Mouse (Mus musculus): ENCODE results near the gene Gm7694. TPM values are rescaled to one million over a fixed set of nuclear protein-coding genes. Genes with fewer than 3 reads are reported as not detected.

Gm7694 gene
- total RNA-seq (2021): 1 to 10 TPM; 2.1 to 2.2 TPM
- long read RNA-seq, experiment 1, partial matches to known transcripts: 0 of 2 reads
- long read RNA-seq, experiment 1, other reads (novel, unspliced or antisense): 2 of 2 reads
- long read RNA-seq, experiment 2, partial matches to known transcripts: 0 of 2 reads
- long read RNA-seq, experiment 2, other reads (novel, unspliced or antisense): 1 of 2 reads

DNA sequence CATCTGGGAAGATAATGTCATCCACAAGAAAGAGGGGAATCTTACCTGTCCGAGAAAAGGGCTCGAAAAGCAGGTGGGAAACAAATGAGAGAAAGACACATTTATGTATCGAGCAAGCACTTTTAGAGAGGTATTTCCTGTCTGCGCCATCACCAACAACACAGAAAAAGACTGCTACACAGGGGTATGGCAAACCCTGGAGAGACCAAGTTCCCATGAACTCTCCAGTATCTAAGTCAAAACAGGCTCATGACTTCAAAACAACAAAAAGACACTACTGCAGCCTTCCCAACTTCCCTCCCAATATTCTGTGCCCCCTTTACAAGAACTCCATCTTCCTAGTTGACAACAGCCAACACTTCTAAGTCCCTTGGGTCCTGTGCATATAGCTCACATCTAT lies at the start of gene Gm7694:
Gm7694 (minus strand) TSS at position 101 of the 400 bp plus-strand sequence.
- DNase-seq (ENCODE audit: low spot score in 2 of 2): no peak

DNA sequence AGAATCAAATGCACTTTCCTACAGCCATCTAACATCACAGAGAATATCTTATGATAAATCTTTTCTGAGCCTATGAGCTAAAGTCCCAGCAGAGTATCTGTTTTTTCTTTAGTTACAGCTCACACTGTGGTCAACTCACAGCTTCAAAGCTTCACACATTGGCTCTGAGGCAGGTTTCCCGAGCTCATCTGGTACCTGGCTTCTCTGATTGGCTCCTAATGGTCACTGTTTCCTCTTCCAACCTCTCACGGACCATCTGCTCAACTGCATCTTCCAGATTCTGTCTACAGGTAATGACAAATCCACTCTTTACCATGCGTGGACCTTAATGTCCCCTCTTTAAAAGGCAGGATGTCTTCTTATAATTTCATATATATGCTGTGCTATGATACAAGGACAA lies 47.2 kb upstream of the Gm7694 start:
- DNase-seq (ENCODE audit: low spot score in 2 of 2): no peak

DNA sequence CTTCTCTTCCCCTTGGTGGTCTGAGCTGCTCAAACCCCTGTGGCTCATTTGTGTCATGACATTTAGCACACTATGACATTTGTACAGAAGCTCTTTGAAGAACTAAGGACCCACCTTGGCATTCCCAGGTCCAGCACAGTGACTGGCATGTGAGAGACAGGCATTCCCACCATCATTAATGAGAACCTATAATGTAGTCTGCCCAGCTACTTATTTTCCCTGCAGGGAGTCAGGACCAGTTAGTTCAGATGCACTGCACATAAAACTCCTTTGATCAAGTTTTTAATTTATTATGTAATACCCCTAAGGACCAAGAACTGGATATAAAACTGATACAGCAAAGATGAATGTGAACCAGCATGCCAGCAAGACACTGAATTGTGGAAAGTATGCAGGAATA lies 44.9 kb upstream of the Gm7694 start:
- no peak for DNase-seq (ENCODE audit: low spot score in 2 of 2)

DNA sequence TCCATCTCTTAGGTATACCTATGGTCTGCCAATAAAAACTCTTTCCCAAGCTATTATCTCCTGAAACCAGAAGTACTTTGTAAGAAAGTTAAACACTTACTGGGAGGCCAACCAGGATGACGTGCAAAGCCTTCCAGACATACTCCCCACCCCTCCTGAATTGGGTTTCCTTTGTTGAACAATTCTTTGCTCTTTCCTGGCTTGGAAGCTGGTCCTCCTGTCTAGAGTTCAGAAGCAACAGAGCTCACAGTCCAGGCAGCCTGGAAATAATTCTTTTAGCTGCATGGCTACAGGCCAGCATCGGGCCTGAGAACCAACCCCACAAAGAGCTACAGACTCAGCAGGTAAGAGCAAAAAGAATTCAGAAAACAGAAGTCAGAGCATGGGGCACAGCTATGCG lies 40.1 kb upstream of the Gm7694 start:
- DNase-seq (ENCODE audit: low spot score in 2 of 2): no peak

DNA sequence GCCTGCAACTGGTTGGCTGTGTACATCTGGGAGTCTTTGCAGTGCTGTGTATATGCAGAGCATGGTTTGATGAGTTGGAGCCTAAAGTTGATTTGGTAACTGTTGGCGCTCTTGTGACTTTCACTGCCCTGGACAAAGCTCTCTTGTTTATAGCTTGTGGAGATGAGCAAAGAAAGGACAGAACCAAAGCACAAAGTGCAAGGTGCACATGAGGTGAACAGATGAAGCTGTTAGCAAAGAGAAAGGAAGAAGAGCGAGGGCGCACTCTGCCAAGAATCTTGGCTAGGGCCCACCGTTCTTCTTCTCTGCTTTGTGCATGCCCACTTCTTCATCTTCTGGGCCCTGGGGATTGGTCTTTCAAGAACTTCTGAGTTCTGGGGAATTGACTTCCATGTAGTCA lies 37.8 kb upstream of the Gm7694 start:
- DNase-seq (ENCODE audit: low spot score in 2 of 2): no peak

DNA sequence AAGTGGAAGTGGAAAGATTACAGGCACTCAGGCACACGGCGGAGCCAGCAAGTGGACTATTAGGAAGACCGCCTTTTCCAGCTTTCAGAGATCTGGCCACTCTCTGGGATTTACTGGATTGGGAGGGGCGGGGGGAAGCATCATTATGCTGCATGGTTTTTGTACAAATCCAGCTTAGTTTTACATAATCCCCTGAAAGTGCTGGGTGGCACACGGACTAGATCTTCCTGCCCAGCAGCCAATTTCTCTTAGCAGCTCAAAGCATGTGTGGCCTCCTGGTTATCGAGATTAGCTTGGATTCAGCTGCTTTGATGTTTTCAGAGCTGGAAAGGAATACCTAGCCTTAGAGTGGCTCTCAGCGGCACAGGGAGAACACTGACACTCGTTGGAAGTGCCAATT lies 36.9 kb upstream of the Gm7694 start:
- DNase-seq (ENCODE audit: low spot score in 2 of 2): no peak

DNA sequence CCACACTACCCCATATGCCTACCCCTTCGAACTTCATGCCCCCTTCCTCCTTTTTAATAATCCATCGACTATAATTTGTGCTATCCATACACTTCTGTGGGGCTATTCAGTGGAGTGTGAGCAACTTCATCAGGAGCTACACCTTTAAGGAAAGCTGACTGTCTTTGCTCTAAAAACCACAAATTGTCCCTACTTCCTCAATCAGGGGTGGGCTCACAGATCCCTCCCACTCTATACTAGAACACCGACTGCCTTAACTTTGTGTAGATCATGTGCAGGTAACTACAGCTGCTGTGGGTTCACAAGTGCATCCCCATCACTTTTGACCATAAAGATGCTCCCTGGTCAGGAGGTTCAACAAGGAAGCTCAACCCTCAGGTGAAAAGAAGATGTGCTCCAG lies 33.8 kb upstream of the Gm7694 start:
- DNase-seq (ENCODE audit: low spot score in 2 of 2): no peak

DNA sequence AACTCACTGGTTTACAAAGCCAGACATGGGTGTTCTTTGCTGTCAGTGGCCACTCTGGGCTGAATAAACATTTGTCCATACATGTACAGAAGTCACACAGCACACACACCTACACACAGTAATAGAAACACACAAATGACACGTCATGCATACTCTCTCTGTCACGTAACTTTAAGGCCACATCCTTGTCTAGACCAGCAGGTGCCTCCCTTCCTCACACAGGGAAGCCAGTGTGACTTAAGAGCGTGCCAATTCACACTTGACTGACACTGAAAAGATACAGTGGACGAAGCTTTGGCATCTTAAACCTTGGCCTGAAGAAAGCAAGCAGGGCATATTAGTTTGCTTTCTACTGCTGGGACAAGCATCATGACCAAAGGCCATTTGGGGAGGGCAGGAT lies 26.6 kb upstream of the Gm7694 start:
- no peak for DNase-seq (ENCODE audit: low spot score in 2 of 2)

DNA sequence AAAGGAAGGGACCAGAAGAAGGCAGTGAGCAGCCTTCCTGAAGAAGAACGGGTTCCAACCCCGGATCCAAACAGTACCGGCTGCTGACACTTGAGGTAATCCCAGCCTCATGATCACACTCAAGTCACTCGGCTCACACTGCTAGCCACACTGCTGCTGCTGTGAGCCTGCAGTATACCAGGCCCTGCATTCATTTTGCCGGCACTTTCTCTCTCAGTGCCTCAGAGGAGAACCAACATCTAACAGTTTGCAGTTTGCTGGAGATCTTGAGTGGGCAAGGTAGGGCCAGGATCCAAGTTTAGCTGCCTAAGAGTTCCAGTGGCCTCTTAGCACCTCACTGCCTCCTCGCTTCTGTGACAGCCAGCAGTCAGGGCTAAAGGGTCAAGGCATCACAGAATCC lies 25.8 kb upstream of the Gm7694 start:
- DNase-seq (ENCODE audit: low spot score in 2 of 2): no peak

DNA sequence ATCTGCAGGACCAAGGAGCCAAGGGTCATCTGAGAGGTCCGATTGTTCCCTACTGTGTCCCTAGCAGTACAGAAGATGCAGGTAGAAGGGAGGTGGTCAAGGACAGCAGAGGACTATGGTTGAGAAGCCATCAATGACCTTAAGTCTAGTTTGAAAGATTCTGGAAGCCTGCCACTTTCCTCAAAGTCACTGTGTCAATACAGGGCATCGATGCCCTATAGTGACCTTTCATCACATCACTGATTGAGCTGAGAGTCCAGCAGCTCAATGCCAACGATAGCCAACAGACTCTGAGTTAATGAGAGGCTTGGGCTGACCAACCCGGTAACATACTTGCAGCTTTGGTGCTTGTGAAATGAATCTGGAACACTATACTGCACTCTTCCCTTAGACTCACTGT lies 19.1 kb upstream of the Gm7694 start:
- DNase-seq (ENCODE audit: low spot score in 2 of 2): no peak

DNA sequence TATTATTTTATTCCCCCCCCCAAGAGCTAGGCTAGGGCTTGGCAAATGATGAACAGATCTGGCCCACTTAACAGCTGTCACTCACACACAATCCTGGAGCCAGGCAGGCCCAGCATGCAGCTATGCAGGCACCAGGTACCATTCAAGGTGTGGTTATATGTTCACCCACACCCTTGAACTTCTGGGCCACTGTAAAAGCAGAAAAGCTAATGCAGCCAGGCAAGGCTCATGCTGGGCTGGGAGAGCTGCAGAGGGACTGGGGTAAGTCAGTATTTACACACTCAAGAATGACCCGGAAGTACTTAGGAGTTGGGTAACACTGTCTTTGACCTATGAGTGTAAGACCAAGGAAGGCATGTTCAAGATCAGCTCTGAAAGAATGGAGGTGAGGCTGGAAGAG lies 18.2 kb upstream of the Gm7694 start:
- DNase-seq (ENCODE audit: low spot score in 2 of 2): no peak

DNA sequence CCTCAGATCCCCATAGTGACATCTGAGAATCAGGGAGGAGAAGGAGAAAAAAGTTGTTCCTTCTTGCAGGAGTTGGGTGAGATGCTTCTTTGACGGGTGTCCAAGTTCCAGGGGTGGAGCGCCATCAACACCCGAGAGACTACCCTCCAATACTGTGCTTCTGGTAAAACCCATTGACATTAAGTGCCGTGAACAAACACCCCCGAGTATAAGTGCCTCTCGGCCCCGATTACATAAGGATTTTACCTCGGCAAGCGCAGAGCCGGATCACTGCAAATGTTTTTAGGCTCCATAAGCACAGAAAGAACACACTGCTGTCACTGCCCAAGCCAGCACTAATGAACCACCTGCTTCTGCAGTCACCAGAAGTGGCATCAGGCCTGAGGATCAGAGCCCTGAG lies 16.9 kb upstream of the Gm7694 start:
- DNase-seq (ENCODE audit: low spot score in 2 of 2): no peak

DNA sequence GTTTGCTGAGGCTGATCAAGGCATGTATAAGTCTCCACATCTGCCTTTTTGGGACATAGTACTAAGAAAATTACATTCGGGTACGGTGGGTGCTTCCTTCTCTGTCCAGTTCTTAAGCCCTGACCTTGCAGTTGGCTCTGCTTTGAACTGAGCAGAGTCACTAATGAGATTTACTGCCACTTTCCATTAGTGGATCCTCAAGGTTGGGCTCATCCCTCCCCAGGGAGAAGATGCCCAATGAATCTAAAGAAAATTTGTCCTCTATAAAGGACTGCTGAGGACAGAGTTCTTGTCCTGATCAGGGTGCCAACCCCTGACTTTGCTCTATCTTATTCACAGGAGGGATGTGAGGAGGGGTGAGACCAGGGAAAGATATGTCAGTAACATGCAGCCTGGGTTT lies 15.9 kb upstream of the Gm7694 start:
- no peak for DNase-seq (ENCODE audit: low spot score in 2 of 2)

DNA sequence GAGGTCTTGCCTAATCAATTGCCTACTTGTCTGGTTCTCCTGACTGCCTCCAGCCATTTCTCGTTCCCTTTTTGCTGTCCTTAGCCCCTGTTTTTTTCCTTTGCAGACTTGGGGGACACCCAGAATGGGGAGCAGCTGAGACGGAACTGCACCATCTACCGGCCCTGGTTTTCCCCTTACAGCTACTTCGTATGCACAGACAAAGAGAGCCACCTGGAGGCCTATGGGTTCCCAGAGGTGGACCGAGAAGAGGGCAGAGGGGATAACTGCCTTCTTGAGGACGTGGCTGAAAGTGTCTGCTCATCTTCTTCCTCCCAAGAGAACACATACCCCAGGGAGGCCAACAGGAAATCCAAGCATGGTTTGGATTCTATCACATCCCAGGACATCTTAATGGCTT lies 5.3 kb upstream of the Gm7694 start:
- no peak for DNase-seq (ENCODE audit: low spot score in 2 of 2)

DNA sequence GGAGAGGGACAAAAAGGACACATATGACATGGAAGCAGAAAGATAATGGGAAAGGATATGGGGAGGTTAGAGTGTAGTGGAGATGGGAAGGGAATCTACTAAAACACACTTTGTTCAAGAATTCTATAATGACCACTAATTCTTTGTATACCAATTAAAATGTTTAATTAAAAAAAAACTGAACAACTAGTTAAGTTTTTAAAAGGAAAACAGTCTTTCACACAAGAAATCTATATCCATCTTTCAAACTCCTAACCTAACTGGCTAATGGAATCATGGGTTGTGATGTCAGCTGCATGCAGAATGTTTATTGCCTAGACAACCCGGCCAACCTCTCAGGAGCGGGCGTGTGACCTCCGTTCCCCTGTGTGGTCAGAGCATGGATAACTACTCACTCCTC lies 2.4 kb upstream of the Gm7694 start, which contains the start of gene Spata46:
Spata46 (plus strand) TSS at position 301 of the 400 bp plus-strand sequence.
- no peak for DNase-seq (ENCODE audit: low spot score in 2 of 2)

DNA sequence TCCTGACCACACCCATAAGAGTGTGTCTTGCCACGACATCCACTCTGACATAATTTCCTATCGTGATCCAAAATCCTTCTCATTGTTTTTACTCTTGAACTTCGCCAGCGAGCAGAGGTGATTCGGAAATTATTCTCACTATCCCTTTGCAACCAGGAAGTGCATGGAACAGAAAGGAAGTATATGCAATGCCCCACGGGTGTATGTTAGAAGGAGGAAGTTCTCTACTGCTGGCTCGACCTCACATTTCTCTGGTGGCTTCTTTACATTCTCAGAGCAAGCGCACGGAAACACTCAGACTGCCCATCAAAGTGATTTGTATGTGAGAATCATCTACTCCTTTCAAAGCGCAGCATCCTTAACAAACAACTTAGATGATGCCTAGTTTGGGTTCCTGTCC lies 1.1 kb downstream of the Gm7694 start:
- DNase-seq (ENCODE audit: low spot score in 2 of 2): no peak

DNA sequence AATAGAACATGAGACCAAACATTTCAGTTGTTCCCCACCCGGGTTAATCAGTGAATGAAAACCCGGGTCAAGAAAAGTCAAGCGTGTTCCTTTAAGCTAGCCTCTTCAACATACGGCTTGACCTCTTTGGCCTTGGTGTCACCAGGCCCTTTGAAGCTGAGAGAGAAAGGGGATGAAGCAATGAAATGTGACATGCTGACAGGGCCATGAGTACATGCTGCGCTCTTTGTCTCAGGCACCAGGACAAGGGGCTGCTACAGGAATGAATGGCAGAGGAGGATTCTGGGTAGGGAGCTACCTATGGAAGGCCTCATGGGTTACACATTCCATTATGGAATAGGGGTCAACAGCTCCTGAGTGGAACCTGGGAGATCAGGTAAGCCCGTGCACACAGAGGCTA lies 3.0 kb downstream of the Gm7694 start:
- DNase-seq (ENCODE audit: low spot score in 2 of 2): no peak

DNA sequence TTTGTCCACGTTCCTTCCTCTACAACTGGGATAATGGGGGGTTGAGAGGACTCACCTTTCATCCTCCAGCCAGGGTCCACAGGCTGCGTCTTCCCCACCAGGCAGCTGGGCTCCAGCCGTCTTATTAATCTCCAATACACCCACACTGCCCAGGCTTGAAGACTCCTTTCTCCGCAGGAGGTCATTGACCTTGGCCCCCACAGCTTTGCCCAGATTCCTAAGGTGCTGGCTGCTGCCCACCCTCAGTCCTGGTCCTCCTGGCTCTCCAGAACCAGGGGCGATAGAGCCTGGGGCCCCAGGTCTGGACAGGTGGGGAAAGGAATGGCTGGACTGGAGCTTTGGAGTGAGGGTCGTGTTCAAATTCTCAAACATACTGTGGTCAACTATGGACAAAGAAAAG lies 3.7 kb downstream of the Gm7694 start:
- no peak for DNase-seq (ENCODE audit: low spot score in 2 of 2)

DNA sequence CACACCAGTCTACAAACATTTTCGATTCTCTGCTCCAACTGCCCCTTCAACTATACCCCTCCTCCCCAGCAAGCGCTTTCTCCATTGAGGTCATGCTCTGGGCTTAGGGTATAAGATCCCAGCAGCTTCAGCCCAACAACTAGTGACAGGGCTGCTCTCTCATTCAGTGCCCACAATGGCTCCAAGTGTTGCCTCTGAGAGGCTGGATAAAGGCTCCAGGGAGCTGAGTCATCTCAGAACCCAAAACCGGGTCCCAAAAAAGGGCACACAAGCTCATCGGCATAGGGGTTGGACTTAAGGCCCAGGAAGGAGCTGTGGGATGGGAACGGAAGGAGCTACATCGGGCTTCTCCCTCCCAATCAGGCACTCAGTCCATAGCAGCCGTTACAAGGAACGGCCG lies 4.4 kb downstream of the Gm7694 start:
- no peak for DNase-seq (ENCODE audit: low spot score in 2 of 2)

DNA sequence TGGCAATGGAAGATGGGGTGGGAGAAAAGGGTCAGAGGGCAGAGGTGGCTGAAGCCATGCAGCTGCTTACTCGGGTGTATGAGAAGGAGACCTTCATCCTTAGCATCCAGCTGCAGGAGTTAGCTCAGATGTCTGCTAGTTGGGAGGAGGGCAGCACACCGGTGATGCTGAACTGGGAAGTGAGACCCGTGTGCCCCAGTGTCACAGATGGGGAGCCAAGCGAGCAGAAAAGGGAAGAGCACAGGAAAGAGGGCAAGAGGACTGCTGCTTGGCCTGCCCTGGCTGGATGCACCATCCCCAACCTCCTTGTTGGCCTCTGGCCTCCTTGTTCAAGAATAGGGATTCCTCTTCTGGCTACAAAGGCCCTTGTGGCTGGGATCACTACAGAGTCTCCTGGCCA lies 6.6 kb downstream of the Gm7694 start:
- no peak for DNase-seq (ENCODE audit: low spot score in 2 of 2)

DNA sequence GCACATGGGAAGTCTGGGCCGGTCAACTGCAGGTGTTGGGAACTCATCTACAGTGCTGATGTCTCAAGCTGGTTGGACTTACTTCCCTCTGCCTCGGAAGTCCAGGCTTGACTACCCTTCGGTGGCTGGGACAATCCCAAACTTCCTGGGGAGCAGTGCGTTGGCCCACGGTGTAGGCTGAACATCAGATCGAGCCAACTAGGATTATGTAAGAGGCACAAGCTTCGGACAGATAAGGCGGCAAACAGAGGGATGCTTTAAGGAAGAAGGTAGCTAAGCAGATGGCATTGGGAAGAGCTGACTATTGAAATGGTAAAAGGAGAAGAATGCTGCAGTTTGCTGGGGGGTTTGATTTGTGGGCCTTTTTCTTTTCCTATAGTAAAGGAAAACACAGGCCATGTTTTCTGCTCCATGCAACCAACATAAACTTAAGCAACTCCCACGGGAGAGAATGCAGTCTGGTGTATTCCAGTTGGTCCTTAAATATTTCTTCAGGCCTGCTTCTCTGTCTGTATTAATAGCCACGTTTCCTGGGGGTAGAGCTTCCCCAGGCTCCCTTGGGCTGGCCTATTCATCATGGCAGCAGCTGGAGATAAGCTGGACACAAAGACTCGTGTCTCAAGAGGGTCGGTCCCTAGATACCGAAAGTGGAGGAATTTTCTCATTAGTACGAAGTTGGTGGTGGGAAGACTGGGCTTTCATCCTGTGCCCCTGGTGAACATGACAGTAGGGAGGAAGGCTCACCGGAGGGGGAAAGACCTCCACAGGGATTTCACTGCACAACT lies 11.2 kb downstream of the Gm7694 start:
- DNase-seq (ENCODE audit: low spot score in 2 of 2): peak in 1 of 2 experiments; percentile 40

DNA sequence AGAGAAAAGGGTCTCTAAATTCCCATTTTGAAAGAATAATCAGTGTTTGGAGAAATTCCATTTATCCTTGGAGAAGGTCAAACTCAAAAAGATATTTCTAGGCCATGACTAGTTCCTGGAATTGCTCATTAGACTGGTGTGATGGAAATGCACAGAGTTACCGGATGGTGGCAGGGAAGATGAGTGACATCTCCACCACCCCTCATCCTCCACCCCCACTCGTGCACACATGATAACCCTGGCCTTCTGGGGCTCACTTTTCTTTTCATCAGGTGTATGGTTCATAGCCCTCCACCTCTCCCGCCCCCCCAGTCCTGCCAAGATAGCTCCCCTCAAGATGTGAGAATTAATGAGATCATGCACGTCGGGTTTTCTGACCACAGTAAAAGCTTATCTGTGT lies 12.9 kb downstream of the Gm7694 start:
- DNase-seq (ENCODE audit: low spot score in 2 of 2): no peak

Data from left cerebral cortex, adult 18-20 months (tissue).